Mouse (Mus musculus): Measurements from ENCODE around the gene Traf3. TPM values are rescaled to one million over a fixed set of nuclear protein-coding genes. Genes with fewer than 3 reads are reported as not detected.

The Traf3 gene
- polyA plus RNA-seq, 1 experiment = 9.9 TPM

GRCm38 (mm10) chr12:111165146-111165812, 891 bp upstream of the Traf3 start:
- no peaks in the 10 kb centered on the region for H3K27me3 ChIP-seq (ENCODE audit: control insufficient read depth, insufficient read depth, insufficient read length)
- no peak overlapping the region for H3ac ChIP-seq (ENCODE audit: control insufficient read depth, insufficient read length, low read depth)
- H3K4me3 ChIP-seq (ENCODE audit: insufficient read depth, poor library complexity, severe bottlenecking) = no peak overlapping the region
- H3K79me3 ChIP-seq (ENCODE audit: low read depth) = peaks cover 33% of the 10 kb centered on the region
- peaks cover 37% of the 10 kb centered on the region for H3K79me2 ChIP-seq (ENCODE audit: control insufficient read depth, insufficient read depth)
- peaks cover 9% of the 10 kb centered on the region for H3K36me3 ChIP-seq (ENCODE audit: control insufficient read depth, insufficient read depth)
- TF ChIP-seq USF1 (IDR thresholded peaks at IDR 0.05; ENCODE audit: low read depth) (no peak), CTCF (IDR thresholded peaks at IDR 0.05; ENCODE audit: control insufficient read depth, insufficient read depth, insufficient read length) (peak; percentile 65)

DNA sequence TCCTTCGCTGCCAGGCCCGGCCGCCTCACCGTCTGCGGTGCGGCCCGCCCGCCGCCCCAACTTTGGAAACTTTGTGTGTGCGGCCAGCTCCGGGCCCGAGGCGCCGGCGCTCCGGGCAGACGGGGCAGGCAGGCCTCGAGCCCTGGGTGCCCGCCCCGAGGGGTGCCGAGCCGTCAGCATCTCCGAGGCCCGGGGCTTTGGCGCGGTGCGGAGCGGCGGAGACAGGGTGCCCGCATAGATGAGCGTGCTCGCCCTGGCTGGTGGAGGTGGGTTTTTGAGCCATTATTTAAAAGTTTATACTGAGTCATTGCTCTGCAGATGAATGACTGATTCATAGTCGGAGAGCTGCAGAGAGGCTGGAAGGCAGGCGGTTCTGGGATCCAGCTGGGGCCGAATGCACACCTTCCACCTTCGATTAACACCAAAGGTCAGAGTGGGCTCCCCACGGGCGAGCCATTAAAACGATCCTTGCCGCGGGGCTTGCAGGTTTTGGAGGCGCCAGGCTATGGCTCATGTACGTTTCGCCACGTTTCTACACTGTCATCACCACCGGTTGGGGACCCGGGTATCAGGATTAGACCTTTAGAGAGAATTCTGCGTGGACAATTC, 615 bp downstream of the Traf3 start:
- Histone ChIP-seq H3K79me2 (ENCODE audit: control insufficient read depth, insufficient read depth) (peaks cover 52% of the 10 kb centered on the region), H3K27me3 (ENCODE audit: control insufficient read depth, insufficient read depth, insufficient read length) (no peaks in the 10 kb centered on the region), H3ac (ENCODE audit: control insufficient read depth, insufficient read length, low read depth) (peak overlapping the region; percentile 94), H3K36me3 (ENCODE audit: control insufficient read depth, insufficient read depth) (peaks cover 12% of the 10 kb centered on the region), H3K79me3 (ENCODE audit: low read depth) (peaks cover 47% of the 10 kb centered on the region), H3K4me3 (ENCODE audit: insufficient read depth, poor library complexity, severe bottlenecking) (peak overlapping the region; percentile 68)
- TF ChIP-seq MAX (IDR thresholded peaks at IDR 0.05) = no peak
- no peak for TF ChIP-seq CTCF (IDR thresholded peaks at IDR 0.05; ENCODE audit: control insufficient read depth, insufficient read depth, insufficient read length)
- TF ChIP-seq FOSL1 (IDR thresholded peaks at IDR 0.05; ENCODE audit: insufficient read depth, low read length, poor library complexity, severe bottlenecking) = no peak
- TF ChIP-seq MYOG (IDR thresholded peaks at IDR 0.05; ENCODE audit: control insufficient read depth, extremely low read depth, insufficient read length) = no peak
- no peak for TF ChIP-seq CEBPB (IDR thresholded peaks at IDR 0.05; ENCODE audit: low read depth)
- no peak for TF ChIP-seq USF1 (IDR thresholded peaks at IDR 0.05; ENCODE audit: low read depth)
- no peak for TF ChIP-seq MYOD1 (IDR thresholded peaks at IDR 0.05; ENCODE audit: control insufficient read depth, insufficient read length, low read depth)

GRCm38 (mm10) chr12:111168891-111169290, 2.7 kb downstream of the Traf3 start:
- peaks cover 25% of the 10 kb centered on the region for H3K36me3 ChIP-seq (ENCODE audit: control insufficient read depth, insufficient read depth)
- peaks cover 67% of the 10 kb centered on the region for H3K79me3 ChIP-seq (ENCODE audit: low read depth)
- H3K27me3 ChIP-seq (ENCODE audit: control insufficient read depth, insufficient read depth, insufficient read length) = no peaks in the 10 kb centered on the region
- no peak overlapping the region for H3K4me3 ChIP-seq (ENCODE audit: insufficient read depth, poor library complexity, severe bottlenecking)
- H3ac ChIP-seq (ENCODE audit: control insufficient read depth, insufficient read length, low read depth) = no peak overlapping the region
- no peak for TF ChIP-seq FOSL1 (IDR thresholded peaks at IDR 0.05; ENCODE audit: insufficient read depth, low read length, poor library complexity, severe bottlenecking)
- TF ChIP-seq MAX (IDR thresholded peaks at IDR 0.05) = no peak
- H3K79me2 ChIP-seq (ENCODE audit: control insufficient read depth, insufficient read depth) = peaks cover 73% of the 10 kb centered on the region

- Histone ChIP-seq H3K79me2 (ENCODE audit: control insufficient read depth, insufficient read depth) (peaks cover 95% of the 10 kb centered on the region), H3K27me3 (ENCODE audit: control insufficient read depth, insufficient read depth, insufficient read length) (no peaks in the 10 kb centered on the region), H3K36me3 (ENCODE audit: control insufficient read depth, insufficient read depth) (peaks cover 23% of the 10 kb centered on the region), H3K4me3 (ENCODE audit: insufficient read depth, poor library complexity, severe bottlenecking) (no peak overlapping the region), H3ac (ENCODE audit: control insufficient read depth, insufficient read length, low read depth) (no peak overlapping the region), H3K79me3 (ENCODE audit: low read depth) (peaks cover 82% of the 10 kb centered on the region)
- no peak for TF ChIP-seq CTCF (IDR thresholded peaks at IDR 0.05; ENCODE audit: control insufficient read depth, insufficient read depth, insufficient read length)
- no peak for TF ChIP-seq MYOD1 (IDR thresholded peaks at IDR 0.05; ENCODE audit: control insufficient read depth, insufficient read length, low read depth)
- TF ChIP-seq CEBPB (IDR thresholded peaks at IDR 0.05; ENCODE audit: low read depth) = no peak
- TF ChIP-seq FOSL1 (IDR thresholded peaks at IDR 0.05; ENCODE audit: insufficient read depth, low read length, poor library complexity, severe bottlenecking) = no peak
- no peak for TF ChIP-seq USF1 (IDR thresholded peaks at IDR 0.05; ENCODE audit: low read depth)
- TF ChIP-seq MAX (IDR thresholded peaks at IDR 0.05) = no peak
- no peak for TF ChIP-seq MYOG (IDR thresholded peaks at IDR 0.05; ENCODE audit: control insufficient read depth, extremely low read depth, insufficient read length)
Observed at GRCm38 (mm10) chr12:111178772-111179171, 12.6 kb downstream of the Traf3 start.

- Histone ChIP-seq H3K27me3 (ENCODE audit: control insufficient read depth, insufficient read depth, insufficient read length) (no peaks in the 10 kb centered on the region), H3K4me3 (ENCODE audit: insufficient read depth, poor library complexity, severe bottlenecking) (no peak overlapping the region), H3K79me3 (ENCODE audit: low read depth) (peaks cover 77% of the 10 kb centered on the region), H3K36me3 (ENCODE audit: control insufficient read depth, insufficient read depth) (peaks cover 9% of the 10 kb centered on the region), H3ac (ENCODE audit: control insufficient read depth, insufficient read length, low read depth) (no peak overlapping the region), H3K79me2 (ENCODE audit: control insufficient read depth, insufficient read depth) (peaks cover 95% of the 10 kb centered on the region)
- no peak for TF ChIP-seq CTCF (IDR thresholded peaks at IDR 0.05; ENCODE audit: control insufficient read depth, insufficient read depth, insufficient read length)
- TF ChIP-seq USF1 (IDR thresholded peaks at IDR 0.05; ENCODE audit: low read depth) = no peak
- no peak for TF ChIP-seq FOSL1 (IDR thresholded peaks at IDR 0.05; ENCODE audit: insufficient read depth, low read length, poor library complexity, severe bottlenecking)
- TF ChIP-seq MAX (IDR thresholded peaks at IDR 0.05) = no peak
- no peak for TF ChIP-seq MYOG (IDR thresholded peaks at IDR 0.05; ENCODE audit: control insufficient read depth, extremely low read depth, insufficient read length)
- TF ChIP-seq CEBPB (IDR thresholded peaks at IDR 0.05; ENCODE audit: low read depth) = no peak
- no peak for TF ChIP-seq MYOD1 (IDR thresholded peaks at IDR 0.05; ENCODE audit: control insufficient read depth, insufficient read length, low read depth)
Observed at GRCm38 (mm10) chr12:111181848-111182247, 15.7 kb downstream of the Traf3 start.

DNA sequence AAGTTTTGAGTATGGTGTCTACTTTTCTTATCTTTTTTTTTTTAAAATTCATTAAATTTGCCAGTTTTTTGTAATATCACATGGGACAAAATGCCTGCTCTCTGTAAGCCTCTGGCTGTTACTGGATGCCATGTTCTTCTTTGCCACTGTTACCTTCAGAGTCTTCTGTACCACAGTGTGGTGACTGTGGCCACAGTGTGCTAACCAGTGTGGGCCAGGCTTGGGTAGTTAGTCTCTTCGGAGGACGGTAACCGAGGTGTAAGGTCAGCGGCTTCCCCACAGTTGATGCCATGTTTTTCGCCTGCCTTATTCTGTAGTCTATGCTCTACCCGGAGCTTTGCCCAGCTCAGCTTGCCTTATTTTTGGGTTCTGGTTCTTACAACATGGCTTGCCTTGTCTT, 16.2 kb downstream of the Traf3 start:
- Histone ChIP-seq H3K79me2 (ENCODE audit: control insufficient read depth, insufficient read depth) (peaks cover 95% of the 10 kb centered on the region), H3K79me3 (ENCODE audit: low read depth) (peaks cover 77% of the 10 kb centered on the region), H3K27me3 (ENCODE audit: control insufficient read depth, insufficient read depth, insufficient read length) (no peaks in the 10 kb centered on the region), H3K36me3 (ENCODE audit: control insufficient read depth, insufficient read depth) (peaks cover 9% of the 10 kb centered on the region), H3K4me3 (ENCODE audit: insufficient read depth, poor library complexity, severe bottlenecking) (no peak overlapping the region), H3ac (ENCODE audit: control insufficient read depth, insufficient read length, low read depth) (no peak overlapping the region)
- TF ChIP-seq USF1 (IDR thresholded peaks at IDR 0.05; ENCODE audit: low read depth) (no peak), MYOG (IDR thresholded peaks at IDR 0.05; ENCODE audit: control insufficient read depth, extremely low read depth, insufficient read length) (no peak), FOSL1 (IDR thresholded peaks at IDR 0.05; ENCODE audit: insufficient read depth, low read length, poor library complexity, severe bottlenecking) (no peak), CTCF (IDR thresholded peaks at IDR 0.05; ENCODE audit: control insufficient read depth, insufficient read depth, insufficient read length) (no peak), MYOD1 (IDR thresholded peaks at IDR 0.05; ENCODE audit: control insufficient read depth, insufficient read length, low read depth) (no peak), CEBPB (IDR thresholded peaks at IDR 0.05; ENCODE audit: low read depth) (no peak), MAX (IDR thresholded peaks at IDR 0.05) (no peak)
